Mouse (Mus musculus) MEL-GATA-1-ER (cell line): ENCODE measurements at regions not wholly inside any gene's neighbourhood (a gene's known extent, or its start where the extent isn't known, plus 50 kb on each side); places are given as distances from the start of the nearest gene placed in this dataset.

ENCODE experiments used
- DNase-seq: peaks from one replicate; pipeline ENCODE4 v3.0.0-alpha.2; 2012; ENCODE audit warnings: low read depth; ENCODE audit errors: extremely low read depth

- DNase-seq = peak; percentile 85
Observed at GRCm38 (mm10) chr12:17601245-17602023, 56.8 kb downstream of the Odc1 start.

- DNase-seq = no peak
Observed at GRCm38 (mm10) chr12:17603576-17603975, 59.0 kb downstream of the Odc1 start.

- no peak for DNase-seq
Observed at GRCm38 (mm10) chr12:17610384-17610783, 65.8 kb downstream of the Odc1 start.

- DNase-seq = no peak
Observed at GRCm38 (mm10) chr12:17611988-17612387, 67.4 kb downstream of the Odc1 start.

GRCm38 (mm10) chr12:17618300-17618699 is 72.4 kb upstream of the Hpcal1 start:
- no peak for DNase-seq

- DNase-seq = no peak
Observed at GRCm38 (mm10) chr12:17620226-17620625, 70.4 kb upstream of the Hpcal1 start.

- DNase-seq = no peak
Observed at GRCm38 (mm10) chr12:17621487-17621888, 69.2 kb upstream of the Hpcal1 start.

- no peak for DNase-seq
Observed at GRCm38 (mm10) chr12:17622509-17623005, 68.1 kb upstream of the Hpcal1 start.

- DNase-seq = no peak
Observed at GRCm38 (mm10) chr12:17626043-17626442, 64.6 kb upstream of the Hpcal1 start.

- no peak for DNase-seq
Observed at GRCm38 (mm10) chr12:17631161-17631560, 59.5 kb upstream of the Hpcal1 start.

GRCm38 (mm10) chr12:17636146-17636545 is 54.5 kb upstream of the Hpcal1 start:
- no peak for DNase-seq

- DNase-seq = no peak
Observed at GRCm38 (mm10) chr12:17636590-17636989, 54.1 kb upstream of the Hpcal1 start.
